Mouse (Mus musculus) megakaryocyte progenitor cell, adult 5-6 weeks (primary cell): Measurements from ENCODE around the gene Adgrb2. TPM values are rescaled to one million over a fixed set of nuclear protein-coding genes. Genes with fewer than 3 reads are reported as not detected.

ENCODE experiments used
- ATAC-seq: replicated peaks from 2 replicates; pipeline ENCODE4 v1.8.0; 2016; ENCODE audit warnings: mild to moderate bottlenecking, moderate TSS enrichment, inconsistent platforms; ENCODE audit not compliant: poor library complexity
- total RNA-seq, 2 experiments: library from RNA; stranded (forward) in 1 of 2; stranded (reverse) in 1 of 2; fragments of 157-497, 149-512 nt in 1 of 2; fragments of 200-1000 nt in 1 of 2; gene quantifications; 2 replicates each; pipeline versions ENCODE4 v1.2.3 to v1.2.4; 2015 to 2017

The Adgrb2 gene
- total RNA-seq (2015) (not detected in 2 replicates), total RNA-seq (2017) (0.41 TPM in 1 of 2 replicates, not detected in the other)

DNA sequence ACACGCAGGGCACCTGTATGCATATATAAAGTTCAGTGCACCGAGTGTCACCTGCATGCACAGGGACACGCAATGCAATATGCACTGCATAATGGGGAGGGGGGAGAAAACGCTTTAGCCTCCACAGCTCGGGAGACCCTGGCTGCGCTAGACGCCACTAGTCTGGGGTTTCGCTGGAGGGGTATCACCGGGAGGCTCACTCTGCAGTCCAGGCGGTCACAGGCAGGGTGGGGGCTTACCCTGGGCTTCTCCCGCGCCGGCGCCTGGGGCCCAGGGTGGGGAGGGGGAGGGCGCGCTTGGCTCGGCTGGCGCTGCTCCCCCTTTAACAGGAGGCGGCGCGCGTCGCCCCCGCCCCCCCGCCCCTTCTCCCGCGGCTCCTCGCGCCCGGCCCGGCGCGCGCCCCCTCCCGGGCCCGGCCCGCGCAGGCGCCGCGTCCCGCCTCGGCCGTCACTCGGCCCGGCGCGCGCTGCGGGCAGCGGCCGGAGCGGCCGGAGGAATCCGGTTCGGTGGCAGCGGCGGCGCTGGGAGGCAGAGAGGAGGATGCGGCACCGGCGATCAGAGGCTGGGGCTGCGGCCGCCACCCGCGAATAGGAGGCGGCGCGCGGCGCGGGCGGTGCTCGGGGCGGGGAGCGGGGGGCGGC, at the start of gene Adgrb2:
Adgrb2 (plus strand) TSS at position 450 of the 641 bp plus-strand sequence.
- ATAC-seq: no peak

DNA sequence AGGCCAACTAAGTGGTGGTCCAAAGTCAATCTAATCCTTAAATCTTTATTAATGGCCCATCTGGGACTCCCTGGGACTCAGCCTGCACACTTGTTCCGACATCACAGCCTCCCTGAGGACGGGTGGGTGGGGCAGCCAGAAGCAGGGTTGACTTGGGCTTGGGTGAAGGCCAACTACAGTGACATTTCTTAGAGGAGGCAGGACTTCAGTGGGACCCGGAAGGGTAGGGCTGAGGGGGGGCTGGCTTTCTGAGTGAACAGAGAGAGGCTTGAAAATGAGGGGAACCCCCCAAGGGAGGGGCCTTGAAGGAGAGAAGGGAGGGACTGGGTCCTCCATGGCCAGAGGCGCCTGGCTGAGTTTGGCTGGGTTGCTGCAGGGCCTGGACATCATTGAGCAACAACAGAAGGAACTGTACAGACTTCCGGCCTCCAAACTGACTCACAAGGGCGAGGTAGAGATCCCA, 33.3 kb upstream of the Adgrb2 start:
- ATAC-seq: peak; percentile 75

DNA sequence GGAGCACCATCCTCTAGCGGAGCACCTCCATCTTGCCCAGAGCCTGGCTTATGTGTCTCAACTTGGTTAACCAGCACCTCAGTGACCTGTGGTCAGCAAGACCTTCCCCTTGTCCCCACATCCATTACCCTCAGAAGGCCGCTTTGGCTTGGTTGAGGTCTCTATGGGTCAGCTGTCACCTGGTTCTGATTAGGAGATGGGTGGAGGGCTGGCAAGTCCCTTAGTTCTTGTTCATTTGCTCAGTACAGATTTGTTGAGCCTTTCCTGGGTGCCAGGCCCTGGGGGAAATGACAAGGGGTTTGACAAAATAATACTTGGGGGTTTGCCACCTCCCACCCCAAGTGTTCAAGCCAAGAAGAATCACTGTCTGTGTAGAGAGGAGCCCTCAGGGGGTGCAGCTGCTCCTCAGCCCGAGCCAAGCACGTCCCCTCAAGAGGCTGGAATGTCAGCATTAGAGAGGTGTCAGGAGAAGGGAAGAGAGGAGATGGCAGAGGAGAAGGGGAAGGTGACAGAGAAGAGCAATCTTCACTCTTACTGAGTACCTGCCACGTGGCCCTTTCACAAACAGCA, 32.3 kb upstream of the Adgrb2 start:
- ATAC-seq: no peak

DNA sequence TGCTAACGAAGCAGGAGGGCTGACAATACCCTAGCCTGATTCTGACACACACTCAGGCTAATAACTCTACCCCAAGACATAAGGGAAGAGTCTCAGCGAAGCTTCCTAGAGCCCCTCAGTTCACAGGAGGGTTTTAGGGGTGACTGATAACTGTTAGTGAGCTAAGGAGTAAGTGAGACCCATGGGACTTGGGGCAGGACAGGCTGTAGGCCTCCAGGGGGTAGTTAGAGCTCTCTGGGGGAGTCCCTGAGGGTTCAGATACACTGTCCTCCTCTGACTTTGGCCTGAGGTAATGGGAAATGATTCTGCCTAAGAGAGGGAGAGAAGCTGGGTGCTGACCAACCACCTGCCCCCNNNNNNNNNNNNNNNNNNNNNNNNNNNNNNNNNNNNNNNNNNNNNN, 30.1 kb upstream of the Adgrb2 start:
- no peak for ATAC-seq

DNA sequence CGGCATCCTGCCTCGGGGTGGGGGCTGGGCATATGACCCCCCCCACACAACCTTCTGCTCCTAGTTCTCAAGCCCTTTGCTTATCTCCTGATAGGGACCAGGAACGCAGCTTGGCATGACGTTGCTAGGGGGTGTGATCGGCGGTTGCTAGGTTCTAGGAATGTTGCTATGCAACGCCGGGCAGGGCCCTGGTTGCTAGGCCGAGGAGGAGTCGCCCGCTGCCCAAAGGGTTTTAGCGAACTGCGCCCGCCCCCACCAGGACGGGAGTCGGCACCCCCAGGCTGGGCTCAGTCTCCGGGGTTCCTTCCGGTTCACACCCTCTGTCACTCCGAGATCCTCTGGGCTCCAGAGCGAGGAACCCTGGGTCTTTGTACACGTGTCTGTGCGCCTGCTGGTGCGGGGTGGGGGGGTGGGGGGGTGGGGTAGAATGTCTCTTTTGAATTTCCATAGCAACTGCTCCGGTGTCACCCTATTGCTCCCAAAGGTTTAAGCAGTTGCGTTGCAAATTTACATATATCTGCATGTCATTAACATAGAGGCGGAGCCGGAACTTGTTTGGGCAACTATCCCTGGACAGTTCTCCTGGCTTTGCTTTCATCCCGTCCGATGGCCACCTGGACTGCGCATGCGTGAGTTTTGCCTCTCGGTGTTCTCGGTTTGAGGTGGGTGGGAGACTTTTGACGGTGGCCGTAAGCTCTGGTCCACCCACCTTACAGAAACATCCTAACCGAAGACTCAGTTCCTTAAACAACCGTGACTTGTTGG, 24.3 kb upstream of the Adgrb2 start:
- peak; percentile 53 for ATAC-seq

DNA sequence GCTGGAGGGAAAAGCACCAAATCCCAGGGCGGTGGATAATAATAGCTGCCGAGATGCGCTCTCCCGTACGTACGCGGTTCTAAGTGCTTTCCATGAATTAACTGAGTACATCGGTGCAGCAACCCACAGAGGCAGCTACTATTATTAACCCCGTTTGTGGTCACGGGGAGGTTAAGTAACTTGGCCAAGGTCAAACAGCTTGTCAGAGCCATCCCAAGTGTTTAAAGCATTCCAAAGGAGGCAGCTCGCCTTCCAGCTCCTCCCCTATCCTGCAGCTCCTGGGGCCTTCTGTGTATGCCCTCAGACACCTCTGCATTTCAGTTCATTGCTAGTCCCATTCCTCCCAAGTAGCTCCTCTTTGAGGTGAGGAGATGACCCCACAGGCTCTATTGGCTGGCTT, 19.4 kb upstream of the Adgrb2 start:
- ATAC-seq: no peak

DNA sequence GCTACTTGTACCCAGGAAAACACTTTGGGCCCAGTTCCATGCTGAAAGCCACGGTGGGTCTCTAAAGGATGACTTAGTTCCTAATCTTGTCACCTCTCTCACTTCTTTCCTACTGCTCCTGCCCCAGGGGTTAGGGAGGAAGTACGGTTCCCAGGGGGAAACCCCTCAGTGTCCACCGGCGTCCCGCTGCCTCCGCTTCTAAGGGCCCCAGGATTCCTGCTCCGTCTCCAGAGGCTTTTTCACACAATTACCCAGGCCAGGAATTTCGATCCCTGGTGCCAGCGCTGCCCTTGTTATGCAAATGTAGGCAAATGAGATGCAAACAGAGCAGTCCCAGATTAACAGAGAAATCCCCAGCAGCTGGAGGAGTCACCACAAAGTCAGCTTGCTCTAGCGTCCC, 18.5 kb upstream of the Adgrb2 start:
- no peak for ATAC-seq

DNA sequence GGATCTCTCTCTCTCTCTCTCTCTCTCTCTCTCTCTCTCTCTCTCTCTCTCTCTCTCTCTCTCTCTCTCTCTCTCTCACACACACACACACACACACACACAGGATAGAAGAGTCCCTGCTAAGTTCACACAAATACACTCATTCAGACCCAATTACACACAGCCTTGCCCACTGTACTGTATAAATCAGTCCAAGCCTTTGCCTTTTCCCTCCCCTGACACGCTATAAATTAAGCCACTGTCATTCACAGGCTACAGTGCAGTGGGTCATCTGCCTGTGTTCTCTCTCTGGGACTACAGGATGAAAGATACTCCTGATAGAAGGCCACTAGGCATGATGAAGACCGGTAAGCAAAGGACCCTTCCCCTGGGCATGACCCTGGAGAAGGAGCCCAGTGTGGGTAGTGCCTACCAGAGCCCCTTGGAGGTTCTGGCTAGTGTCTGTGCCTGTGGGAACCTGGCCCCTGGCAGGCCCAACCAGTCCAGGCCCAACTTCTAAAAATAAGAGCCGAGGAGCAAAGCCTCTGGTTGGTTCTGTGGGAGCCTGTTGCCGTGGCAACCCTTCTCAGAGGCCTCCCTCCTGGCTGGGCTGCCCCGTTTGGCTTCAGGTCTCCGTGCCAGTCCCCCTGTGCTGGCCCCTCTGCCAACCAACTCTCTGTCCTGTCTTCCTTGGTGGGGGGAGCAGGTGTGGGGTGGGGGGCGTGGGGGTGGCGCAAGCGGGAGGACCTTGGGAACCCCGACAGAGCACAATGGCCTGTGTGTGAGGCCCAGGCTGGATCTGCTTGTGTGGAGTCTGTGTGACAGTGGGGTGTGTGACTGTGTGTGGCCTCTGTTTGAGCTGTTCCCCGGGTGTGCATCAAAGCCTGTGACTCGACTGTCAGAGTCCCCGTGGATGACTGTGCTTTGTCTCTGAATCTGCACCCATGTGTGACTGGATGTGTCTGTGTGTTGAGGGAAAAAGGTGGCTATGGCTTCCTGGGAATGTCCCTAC, 17.4 kb upstream of the Adgrb2 start:
- ATAC-seq: no peak

DNA sequence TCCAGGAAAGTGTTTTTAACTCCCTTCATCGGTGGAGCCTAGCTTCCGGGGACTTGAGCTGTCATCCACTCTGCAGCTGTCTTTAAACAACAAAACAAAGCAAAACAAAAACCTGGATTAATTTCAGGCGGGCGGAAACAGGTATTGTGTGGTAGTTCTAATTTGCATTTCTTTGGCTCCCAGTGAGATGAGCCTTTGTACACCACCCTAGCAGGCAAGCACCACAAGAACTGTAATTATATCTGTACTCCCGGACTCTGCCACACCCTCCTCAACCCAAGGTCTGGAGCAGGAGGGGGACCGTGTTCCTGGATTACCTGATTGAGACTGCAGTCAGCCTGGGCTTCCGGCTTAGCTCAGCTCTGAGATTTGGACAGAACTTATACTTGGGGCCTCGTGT, 14.5 kb upstream of the Adgrb2 start:
- ATAC-seq: no peak

DNA sequence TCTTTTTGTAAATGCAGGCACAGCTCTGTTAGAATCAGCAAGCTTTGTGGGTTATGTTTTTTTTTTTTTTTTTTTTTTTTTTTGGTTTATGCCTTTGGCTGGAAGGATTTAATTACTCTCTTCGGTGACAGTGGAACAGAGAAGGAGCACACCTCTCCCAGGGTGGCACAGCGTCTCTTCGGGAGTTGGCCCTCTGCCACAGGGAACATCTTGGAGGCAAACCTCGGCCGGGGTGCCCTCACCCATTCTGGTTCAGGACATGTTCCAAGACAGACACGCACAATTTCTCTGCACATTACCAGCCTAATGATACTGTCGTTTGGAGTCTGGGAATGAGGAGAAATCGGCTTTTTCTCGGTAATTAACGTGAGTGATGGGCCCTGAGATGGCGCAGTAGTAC, 13.8 kb upstream of the Adgrb2 start:
- ATAC-seq: no peak

DNA sequence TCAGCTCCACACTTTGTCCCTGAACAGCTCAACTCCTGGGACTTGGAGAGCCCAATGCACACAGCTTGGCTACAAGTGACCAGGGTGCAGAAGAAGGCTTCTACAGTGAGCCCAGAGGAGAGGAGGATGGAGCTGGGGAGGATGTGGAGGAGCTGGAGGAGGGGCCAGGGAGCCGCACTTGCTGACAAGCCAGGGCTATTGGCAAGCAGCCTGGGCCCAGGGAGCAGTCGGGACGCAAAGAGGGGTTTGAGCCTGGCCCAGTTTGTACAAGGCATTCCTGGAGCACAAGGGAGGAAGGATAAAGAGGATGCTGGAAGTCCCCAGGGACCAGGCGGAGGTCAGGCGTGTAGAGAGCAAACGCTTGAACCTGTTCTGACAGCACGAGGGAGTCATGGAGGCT, 12.7 kb upstream of the Adgrb2 start:
- no peak for ATAC-seq

DNA sequence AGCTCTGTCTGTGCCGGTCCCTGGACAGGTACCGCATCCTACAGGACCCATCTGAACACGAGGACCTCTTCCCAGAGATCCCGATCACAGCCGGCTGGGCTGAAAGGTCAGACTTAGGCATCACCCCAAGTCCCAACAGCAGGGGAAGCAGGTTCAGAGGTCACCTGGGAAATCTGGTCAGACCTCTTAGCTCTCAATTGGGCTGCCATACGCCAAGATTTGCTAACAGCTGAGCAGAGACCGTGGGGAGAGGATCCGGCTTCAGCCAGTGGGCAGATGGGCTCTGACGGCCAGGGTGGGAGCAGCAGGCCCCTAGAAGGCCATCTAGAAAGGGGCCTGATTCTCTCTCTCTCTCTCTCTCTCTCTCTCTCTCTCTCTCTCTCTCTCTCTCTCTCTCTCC, 10.4 kb upstream of the Adgrb2 start:
- no peak for ATAC-seq

DNA sequence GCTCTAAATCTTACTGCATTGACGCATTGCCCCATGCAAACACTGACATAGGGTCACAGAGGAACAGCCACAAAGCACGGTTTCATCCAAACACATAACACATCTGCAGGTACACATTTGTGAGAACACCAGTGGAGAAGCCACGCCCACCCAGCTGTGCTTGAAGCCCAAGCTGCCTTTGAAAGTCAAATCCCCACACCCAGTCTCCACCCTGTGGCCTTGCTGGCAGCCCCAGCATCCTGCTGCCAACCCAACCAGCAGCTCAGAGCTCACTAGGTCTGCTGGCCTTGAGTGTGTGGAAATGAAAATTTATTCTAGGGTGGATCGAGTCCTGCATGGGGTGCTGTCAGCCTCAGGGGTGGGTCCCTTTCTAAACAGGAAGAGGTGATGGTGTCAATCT, 7.4 kb upstream of the Adgrb2 start:
- ATAC-seq: no peak; the same call in 1 of the 2 replicates

DNA sequence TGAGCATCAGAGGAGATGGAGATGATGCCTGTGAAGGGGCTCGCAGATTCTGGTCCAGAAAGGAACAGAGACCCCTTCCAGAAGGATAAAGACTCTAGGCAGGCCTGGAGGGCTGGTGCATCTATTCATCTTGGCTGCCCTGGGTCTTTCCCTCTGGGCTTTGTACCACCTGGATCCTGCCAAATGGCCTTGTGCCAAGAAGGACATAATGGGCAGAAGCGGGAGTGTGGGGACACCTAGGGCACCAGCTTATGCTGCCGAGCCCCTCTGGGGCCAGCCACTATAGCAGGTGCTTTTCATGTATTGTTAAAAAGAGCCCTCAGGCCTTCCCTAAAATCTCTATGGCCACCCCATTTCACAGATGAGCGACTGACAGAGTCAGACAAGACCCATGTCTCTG, 6.4 kb upstream of the Adgrb2 start:
- ATAC-seq: no peak

DNA sequence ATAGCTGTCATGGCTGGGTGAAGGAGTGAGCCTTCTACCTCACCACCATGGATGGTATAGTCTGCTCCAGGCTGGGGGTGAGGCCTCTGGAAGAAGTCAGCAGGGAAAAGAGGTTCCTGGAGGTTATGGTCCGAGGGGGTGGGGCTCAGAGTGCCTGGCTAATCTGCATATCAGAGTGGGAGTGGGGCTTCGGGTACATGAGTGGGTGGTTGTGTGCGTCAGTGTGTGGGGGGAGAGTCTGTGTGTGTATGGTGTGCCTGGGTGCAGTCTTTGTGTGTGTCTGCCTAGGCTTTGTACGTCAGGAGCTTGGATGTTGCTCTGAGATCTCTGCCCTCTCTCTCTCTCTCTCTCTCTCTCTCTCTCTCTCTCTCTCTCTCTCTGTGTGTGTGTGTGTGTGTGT, 5.7 kb upstream of the Adgrb2 start:
- ATAC-seq: no peak

DNA sequence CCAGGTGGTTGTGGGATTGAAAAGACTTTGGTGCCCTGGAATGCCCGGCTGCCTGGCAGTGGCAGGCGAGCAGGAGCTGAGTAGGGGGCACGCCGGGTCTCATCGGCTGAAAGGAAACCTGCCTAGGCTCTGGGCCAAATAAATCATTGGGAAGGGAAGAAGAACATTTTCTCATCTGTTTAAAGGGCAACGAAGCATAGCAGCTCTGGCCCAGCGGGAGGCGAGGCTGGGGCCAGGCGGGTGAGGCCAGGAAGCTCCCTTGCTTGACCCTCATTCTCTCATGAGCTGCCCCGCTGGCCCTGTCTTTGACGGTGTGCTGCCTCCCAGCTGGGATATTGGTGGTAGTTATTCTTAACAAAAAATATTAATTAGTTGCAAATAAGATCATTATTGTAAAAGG, 3.0 kb upstream of the Adgrb2 start:
- ATAC-seq: no peak

DNA sequence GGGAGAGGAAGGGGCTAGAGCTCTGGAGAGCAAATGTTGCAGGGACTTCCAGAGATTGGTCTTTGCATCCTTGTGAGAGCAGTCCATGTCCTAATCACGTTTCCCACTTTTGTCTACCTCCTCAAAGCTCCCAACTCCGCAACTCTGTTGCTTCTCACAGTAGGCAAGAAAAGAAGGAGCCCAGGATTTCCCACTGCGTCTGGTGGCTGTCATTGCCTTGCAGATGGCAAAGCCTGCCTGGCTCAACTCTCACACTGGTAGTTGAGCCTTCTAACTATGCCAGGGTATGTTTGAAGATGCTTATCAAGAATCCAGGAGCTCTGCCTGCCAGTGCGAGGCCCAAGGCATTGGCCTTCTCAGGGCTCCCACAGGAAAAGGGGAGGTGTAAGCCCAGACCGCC, 1.6 kb upstream of the Adgrb2 start:
- ATAC-seq: no peak

DNA sequence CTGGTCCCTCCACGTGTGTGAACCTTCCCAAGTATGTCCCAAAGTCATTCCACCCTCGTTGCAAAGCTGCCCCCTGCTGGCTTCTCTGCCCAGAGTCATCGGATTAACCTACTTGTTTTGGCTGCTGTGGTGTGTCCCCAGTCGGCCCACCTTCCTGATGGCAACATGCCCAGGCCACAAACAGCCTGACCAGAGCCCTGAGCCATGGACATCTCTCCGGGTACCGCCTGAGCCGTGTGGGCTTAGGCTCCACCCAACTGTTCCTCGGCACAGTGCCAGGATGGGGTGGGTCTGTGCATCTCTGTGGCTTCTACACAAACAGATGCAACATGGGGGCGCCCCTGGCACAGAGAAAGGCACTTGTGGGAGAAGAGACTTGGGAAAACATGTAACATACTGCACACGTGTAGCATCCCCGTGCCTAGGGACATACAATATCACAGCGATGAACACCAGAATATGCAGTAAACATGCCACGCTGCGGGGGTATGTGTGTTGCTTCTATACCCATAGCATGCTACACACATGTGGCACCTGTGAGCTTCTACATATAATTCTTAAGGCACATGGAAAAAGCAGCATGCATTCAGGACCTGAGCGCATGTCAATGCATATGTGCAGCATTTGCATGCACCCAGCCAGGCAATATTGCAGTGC, 778 bp upstream of the Adgrb2 start:
- peak; percentile 48; the same call in 1 of the 2 replicates for ATAC-seq

DNA sequence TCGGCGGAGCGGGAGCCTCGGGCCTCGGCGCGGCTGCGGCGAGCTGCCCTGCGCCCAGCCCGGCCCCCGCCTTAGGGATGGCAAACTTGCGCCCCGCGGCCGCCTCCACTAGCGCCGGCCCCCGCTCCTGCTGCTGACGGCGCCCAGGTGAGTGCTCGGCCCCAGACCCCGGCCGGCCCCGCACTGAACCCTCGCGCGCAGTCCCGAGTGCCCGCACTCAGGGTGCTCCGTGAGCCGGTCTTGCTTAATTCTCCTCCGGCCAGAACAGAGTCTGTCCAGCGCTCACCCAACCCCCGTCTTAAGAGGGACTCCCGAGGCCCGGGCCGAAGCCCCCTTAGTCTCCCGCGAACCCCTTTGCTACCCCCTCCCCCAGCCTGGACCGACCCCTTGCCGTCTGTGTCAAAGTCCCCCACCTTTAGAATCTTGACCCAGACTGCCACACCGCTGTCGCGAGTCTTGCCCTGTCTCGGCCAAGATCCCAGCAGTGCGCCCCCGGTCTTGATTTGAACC, 546 bp downstream of the Adgrb2 start:
- ATAC-seq: no peak
